Mouse (Mus musculus) right cerebral cortex, adult 2 months (tissue): ENCODE results near the gene Cyfip1.

Source experiments
- DNase-seq, 2 experiments: peaks; one replicate each; pipeline ENCODE4 v3.0.0; 2021 to 2022; ENCODE audit warnings: low spot score in 2 of 2

Cyfip1 gene

DNA sequence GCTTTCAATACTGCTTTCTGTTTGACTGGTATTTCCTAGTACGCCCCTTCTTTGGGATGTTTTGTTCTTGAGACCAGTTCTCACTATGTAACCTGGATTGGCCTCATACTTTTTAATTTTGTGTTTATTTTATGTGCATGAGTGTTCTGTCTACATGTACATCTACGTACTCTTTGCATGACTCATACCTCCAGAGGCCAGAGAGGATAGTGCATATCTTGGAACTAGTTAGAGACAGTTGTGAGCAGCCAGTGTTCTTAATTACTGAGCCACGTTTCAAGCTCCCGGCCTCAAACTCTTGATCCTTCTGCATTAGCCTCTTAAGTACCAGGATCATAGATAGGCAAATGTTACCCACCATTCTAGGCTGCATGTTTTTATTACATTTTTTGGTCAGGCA is 96.8 kb downstream of the Cyfip1 start:
- no peak for DNase-seq

DNA sequence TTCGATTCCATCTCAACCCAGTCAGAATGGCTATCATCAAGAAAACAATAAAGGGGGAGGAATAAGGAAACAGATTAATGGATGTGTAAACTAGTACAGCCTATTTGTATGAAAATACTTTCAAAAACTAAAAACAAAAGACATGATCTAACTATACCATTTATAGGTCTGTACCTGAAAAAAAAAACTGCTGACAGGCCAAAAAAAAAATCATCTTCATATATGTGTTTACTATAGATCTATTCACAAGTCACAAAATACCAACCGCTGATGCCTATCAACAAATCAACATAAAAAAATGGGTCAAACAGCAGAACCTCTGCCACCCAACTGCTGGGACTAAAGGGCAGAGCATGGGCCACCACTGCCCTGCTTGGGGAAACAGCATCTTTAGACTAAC is 114.5 kb downstream of the Cyfip1 start:
- DNase-seq: no peak

DNA sequence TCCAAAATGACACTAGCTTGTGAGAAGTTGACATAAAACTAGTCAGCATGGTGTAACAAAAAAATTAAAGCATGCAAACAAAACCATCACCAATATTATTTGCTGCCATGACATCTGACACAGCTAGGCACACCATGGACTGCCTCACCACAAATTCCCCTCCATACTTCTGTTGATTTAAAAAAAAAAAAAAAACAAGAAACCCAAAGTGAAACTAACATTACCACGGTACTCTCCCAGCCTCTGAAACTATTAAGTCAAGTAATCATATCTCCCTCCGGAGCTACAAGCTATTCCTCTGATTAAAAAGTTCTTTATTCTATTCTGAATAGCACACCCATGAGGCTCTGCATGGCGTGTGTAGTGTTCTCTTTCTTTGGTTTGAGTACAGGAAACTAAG is 115.6 kb downstream of the Cyfip1 start:
- DNase-seq: no peak

DNA sequence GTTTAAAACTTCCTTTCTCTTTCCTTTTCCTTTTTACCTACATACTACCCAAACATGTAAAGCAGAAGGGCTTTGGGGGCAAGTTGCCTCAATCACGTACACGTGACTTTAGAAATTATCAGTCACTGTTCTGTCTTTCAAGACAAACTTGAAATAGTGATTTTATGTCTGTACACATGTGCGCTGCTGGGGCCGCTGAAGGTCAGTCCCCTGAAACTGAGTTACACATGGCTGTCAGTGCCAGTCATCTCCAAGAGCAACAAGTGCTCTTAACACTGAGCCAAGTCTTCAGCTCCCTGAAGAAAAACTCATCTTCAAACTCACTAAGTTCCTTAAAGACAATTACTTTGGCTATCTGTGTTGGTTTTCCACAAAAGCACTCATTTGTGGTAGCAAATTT is 116.4 kb downstream of the Cyfip1 start:
- no peak for DNase-seq

DNA sequence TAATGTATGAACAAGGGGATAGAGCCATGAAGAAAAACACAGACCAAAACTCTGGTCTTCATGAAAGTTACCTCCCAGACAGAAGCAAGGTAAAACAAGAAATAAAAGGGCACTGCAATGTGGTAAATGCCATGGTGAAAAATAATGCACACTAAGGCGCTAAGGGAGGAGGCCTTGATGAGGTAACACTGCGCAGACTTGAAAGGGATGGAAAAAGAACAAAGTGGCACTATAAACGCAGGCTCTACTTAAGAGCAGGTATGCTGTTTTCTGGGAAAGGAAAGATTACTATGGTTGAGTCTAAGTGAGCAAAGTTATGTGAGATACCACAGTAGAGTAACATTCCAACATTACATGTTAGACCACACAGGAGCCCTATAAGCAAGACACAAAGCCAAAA is 118.3 kb downstream of the Cyfip1 start:
- no peak for DNase-seq

DNA sequence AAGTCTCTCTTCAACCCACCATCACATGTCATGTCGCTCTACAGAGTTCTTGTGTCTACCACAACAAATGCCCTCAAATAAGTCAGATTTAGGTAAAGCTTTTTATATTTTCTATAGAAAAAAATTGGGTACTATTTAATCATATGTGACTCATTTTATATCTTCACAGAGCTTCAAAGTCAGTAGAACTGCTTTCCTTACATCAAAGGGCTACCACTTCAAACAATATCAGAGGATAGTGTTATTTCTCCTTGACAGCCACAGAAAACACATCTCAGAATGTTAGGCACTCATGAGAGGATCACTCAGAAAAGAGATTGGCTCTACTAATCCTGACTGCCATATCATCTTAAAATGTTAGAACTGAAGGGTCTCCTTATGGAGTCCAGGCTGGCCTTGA is 119.0 kb downstream of the Cyfip1 start:
- no peak for DNase-seq

DNA sequence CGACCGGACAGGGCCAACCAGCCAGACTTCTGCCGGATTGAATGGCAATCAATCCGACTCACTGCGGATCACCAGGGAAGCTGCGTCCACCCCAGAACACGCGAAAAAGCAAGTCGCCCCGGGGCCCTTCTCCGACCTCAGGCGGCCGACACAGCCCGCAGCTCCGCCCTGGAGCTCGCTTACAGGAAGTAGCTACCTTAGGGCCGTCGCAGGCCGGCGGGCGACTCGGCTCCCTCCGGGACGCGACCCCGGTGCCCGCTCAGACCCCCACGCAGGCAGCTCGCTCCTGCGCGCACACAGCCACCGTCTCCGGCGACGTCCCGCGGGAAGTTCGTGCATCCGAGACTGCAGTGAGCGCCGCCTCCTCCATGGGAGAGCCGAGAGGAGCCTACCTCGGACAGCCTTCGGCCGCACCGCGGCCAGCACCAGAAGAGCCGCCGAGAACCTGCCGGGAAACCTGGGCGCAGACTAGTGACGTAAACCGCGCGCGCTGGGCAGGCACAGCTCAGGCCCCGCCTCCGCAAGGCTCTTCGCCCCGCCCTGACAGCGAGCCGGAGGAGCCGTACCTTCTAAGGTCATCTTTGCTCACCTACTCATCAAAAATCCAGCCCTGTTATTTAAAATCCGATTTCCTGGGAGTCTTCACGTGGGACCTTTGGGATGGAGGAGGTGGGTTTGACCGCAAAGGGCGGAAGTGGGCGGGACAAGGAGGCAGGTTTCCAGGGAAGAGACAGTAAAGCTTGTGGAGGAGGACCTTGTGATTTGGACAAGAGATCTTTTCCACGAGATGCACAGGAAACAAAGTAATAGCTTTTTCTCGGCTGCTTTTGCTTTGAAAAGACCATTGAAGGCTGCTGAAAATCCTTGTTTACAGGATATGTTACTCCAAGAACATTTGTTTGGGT is 120.7 kb downstream of the Cyfip1 start, which contains the start of gene Nipa2:
Nipa2 (minus strand) TSS at position 473 of the 905 bp plus-strand sequence.
- peak; percentile 94 to 97 for DNase-seq

DNA sequence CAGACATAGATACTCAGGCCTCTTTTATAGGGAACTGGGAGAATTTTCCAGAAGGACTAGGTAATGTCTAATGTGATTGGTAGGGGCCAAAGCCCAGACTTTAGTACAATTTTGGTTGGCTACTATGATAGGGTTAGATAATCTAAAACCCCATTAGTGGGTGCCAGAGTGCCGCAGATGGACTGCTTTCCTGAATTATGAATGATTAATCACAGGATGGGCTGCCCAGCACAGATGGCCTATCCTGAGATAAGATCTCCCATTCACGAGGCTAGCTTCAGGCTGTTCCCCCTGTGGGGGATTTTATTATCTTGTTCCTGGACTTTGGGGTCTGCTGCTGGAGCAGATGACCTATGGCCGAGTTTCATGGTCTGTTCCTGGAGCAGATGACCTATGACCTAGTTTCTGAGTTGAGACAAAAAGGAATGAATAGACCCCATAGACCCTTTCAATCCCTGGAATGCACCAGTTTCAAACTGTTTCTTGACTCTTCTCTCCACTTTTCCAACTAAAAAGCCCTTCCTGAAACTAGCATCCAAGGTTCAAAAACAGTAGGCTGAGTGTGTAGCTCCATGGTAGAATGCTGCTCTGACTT is 125.4 kb downstream of the Cyfip1 start:
- no peak for DNase-seq

DNA sequence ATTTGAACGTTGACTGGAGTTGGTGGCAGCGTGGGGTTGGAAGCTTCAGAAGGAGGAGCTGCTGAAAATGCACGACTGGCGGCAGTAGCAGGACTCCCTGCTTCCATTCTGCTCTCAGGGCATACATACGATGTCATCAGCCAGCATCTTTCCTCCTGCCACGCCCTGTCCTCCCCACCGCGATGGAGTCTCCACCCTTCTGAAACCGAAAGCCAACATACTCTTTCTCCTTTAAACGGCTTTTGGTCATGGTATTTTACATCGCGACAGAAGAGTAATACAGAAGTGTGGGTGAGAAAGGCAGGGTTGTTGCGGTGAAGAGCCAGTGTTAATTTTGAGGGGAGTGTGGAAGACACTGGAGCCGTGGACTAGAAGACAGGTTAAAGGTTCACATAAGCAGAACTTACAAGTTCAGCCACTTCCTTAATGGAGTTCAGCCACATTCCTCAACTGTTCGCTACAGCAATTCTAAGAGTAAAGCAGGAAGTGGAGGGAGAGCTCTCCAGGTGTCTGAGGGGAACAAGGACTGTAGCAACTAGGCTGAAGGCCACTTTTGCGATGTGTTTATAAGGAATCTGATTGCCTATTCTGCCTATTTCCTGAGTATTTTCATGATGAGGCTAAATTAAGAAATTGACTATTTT is 126.8 kb downstream of the Cyfip1 start:
- peak; percentile 29 to 38 for DNase-seq

DNA sequence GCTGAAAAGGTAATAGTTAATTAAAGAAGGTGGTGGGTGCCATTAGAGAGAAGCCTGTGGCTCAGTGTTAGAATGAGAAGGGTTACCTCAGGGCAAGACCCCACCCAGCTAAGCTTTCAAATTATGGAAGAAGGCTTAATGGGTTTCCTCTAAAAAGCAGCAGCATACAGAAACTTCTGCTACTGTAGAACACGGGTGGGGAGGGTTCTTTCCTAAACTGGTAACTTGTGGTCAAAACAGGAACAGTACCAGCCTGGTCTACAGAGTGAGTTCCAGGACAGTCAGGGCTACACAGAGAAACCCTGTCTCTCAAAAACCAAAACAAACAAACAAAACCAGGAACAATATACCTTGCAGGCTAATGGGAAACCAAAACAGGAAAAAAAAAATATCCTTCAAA is 127.9 kb downstream of the Cyfip1 start:
- DNase-seq: no peak

DNA sequence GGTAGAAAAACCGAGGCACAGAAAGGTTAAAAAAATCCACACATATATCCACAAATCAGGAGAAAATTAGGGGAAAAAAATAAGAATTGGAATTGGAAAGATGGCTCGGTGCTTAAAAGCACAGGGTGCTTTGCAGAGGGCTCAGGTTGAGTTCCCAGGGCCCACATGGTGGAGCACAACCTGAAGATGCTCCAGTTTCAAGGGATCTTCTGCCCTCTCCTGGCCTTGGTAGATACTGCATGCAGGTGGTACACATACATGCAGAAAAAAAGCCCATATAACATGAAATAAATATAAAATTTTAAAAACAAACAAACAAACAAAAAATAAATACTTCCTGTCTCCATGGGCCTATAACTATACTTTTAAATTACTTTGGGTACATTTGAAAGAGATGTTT is 132.9 kb downstream of the Cyfip1 start:
- no peak for DNase-seq

DNA sequence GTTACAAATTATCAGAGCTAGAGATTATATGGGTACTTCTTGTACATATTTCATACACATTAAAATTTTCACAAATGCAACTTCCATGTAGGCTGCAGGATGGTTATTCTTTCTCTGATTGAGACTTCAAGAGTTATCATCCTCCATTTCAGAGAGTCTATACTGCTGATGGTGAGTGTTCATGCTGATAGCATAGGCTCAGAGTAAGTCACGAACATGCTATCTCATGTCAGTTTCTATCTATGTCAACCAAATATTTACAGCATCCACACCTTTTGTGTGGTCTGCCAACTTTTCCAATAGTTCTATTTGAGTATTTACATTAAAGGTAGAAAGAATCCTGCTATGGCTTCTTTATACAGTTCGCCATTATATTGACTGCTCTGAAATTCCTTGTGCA is 140.0 kb downstream of the Cyfip1 start:
- DNase-seq: no peak
